8 mouse cellular contexts compared by ENCODE assay signal in genomic region chr10:80161522-80162242, GRCm38 (mm10). TPM values are rescaled to one million over a fixed set of nuclear protein-coding genes. Genes with fewer than 3 reads are reported as not detected.
DNase-seq lines count a peak whose midpoint lies in the region; ATAC-seq lines count a peak whose summit lies in the region.

No protein-coding gene starts in this region.

- no peak for ATAC-seq in heart, embryonic 13.5 days (ENCODE audit: extremely low read depth, insufficient number of reproducible peaks, low FRiP score, low TSS enrichment)

- H3K4me2 ChIP-seq in heart, embryonic 13.5 days, result peak overlapping the region; percentile 71

- peak overlapping the region; percentile 50 for H3K4me3 ChIP-seq in heart, embryonic 13.5 days

- H3K27ac ChIP-seq in heart, embryonic 13.5 days (replicated peaks), result peak overlapping the region; percentile 98

- peaks cover 12% of the 10 kb centered on the region for H3K36me3 ChIP-seq in heart, embryonic 13.5 days

- 15% methylated on average over 6 of the region's 7 CpGs for WGBS in heart, embryonic 13.5 days

- H3K9me3 ChIP-seq in heart, embryonic 13.5 days, result no peaks in the 10 kb centered on the region

- peak overlapping the region; percentile 78 for H3K9ac ChIP-seq in heart, embryonic 13.5 days

- no peaks in the 10 kb centered on the region for H3K27me3 ChIP-seq in heart, embryonic 13.5 days (replicated peaks)

- peaks cover 91% of the 10 kb centered on the region for H3K4me1 ChIP-seq in heart, embryonic 13.5 days

- DNase-seq in cerebellum, adult 8-10 months, result peak; percentile 41
- no peak for DNase-seq in cerebellum, postnatal 4 days (ENCODE audit: low spot score in 2 of 2)
- DNase-seq in adrenal gland, adult 8-10 months, result peak; percentile 51
- DNase-seq in kidney, postnatal 10 days, result peak; percentile 79
- peak; percentile 83 for DNase-seq in mesoderm, embryonic 11.5 days (ENCODE audit: low read depth, low spot score)
- no peak for DNase-seq in cerebellum, postnatal 36 days
- no peak for DNase-seq in layer of hippocampus, postnatal 14 days (ENCODE audit: low spot score in 2 of 2)

RNA-seq across cellular contexts. Expression of gene Cirbp, which starts 4.1 kb away (rescaled TPM):
- total RNA-seq in adrenal gland, adult 8-10 months (2022), result 100 to 1,000 TPM in 3 of 4 experiments, 10 to 100 TPM in 1; 44.2 to 234 (median 162) TPM
- 87.9 and 96.4 TPM in 2 replicates for polyA plus RNA-seq in heart, embryonic 13.5 days (2015; fragmentation: Nextera tagmentation; extraction: Ambion mirVana)
- total RNA-seq in layer of hippocampus, postnatal 14 days (2021), result 100 to 1,000 TPM in 1 of 2 experiments, 10 to 100 TPM in 1; 93.5 to 126 TPM

RNA-seq across cellular contexts. Expression of gene 1600002K03Rik, which starts 11.1 kb away (rescaled TPM):
- total RNA-seq in adrenal gland, adult 8-10 months (2022), result 10 to 100 TPM; 18.1 to 22.1 (median 21.7) TPM
- polyA plus RNA-seq in heart, embryonic 13.5 days (2015; fragmentation: Nextera tagmentation; extraction: Ambion mirVana), result 10.4 and 13.1 TPM in 2 replicates
- 1 to 10 TPM; 5.1 to 5.2 TPM for total RNA-seq in layer of hippocampus, postnatal 14 days (2021)

RNA-seq across cellular contexts. Expression of gene Midn, which starts 13.6 kb away (rescaled TPM):
- 100 to 1,000 TPM in 1 of 4 experiments, 10 to 100 TPM in 3; 56.4 to 145 (median 90.1) TPM for total RNA-seq in adrenal gland, adult 8-10 months (2022)
- polyA plus RNA-seq in heart, embryonic 13.5 days (2015; fragmentation: Nextera tagmentation; extraction: Ambion mirVana), result 15.6 and 15.7 TPM in 2 replicates
- 10 to 100 TPM; 90.9 to 100.0 TPM for total RNA-seq in layer of hippocampus, postnatal 14 days (2021)

RNA-seq across cellular contexts. Expression of gene Efna2, which starts 17.6 kb away (rescaled TPM):
- 1 to 10 TPM; 2.4 to 5.2 (median 3.3) TPM for total RNA-seq in adrenal gland, adult 8-10 months (2022)
- polyA plus RNA-seq in heart, embryonic 13.5 days (2015; fragmentation: Nextera tagmentation; extraction: Ambion mirVana), result 8.5 and 10.6 TPM in 2 replicates
- total RNA-seq in layer of hippocampus, postnatal 14 days (2021), result 10 to 100 TPM; 14.8 TPM

RNA-seq across cellular contexts. Expression of gene Cbarp, which starts 21.0 kb away (rescaled TPM):
- total RNA-seq in adrenal gland, adult 8-10 months (2022), result 10 to 100 TPM; 58.4 to 92.4 (median 81.9) TPM
- 1.6 and 2.5 TPM in 2 replicates for polyA plus RNA-seq in heart, embryonic 13.5 days (2015; fragmentation: Nextera tagmentation; extraction: Ambion mirVana)
- total RNA-seq in layer of hippocampus, postnatal 14 days (2021), result 100 to 1,000 TPM; 401 to 436 TPM

Comparison
In these comparisons a context has a peak if more than half of its experiments do, and no peak if none do; other contexts are left out.
1. DNase-seq: peak in cerebellum, adult 8-10 months (single experiment), adrenal gland, adult 8-10 months (single experiment), kidney, postnatal 10 days (single experiment) and mesoderm, embryonic 11.5 days (single experiment); none in cerebellum, postnatal 4 days (0 of 2), cerebellum, postnatal 36 days (0 of 2) and layer of hippocampus, postnatal 14 days (0 of 2).